Mouse (Mus musculus): ENCODE measurements around the gene Hist1h4d. TPM values are rescaled to one million over a fixed set of nuclear protein-coding genes. Genes with fewer than 3 reads are reported as not detected.
"Not testable (repeated sequence)": the region's sequence is repeated elsewhere in the genome, so short reads cannot be mapped to it uniquely, and the experiment has no call there.

Gene Hist1h4d
- 10 to 100 TPM; 35.7 to 38.0 TPM for total RNA-seq (2021)
- long read RNA-seq, experiment 1 = 0 reads
- long read RNA-seq, experiment 2, partial matches to known transcripts = 0 of 1 reads
- long read RNA-seq, experiment 2, other reads (novel, unspliced or antisense) = 0 of 1 reads

DNA sequence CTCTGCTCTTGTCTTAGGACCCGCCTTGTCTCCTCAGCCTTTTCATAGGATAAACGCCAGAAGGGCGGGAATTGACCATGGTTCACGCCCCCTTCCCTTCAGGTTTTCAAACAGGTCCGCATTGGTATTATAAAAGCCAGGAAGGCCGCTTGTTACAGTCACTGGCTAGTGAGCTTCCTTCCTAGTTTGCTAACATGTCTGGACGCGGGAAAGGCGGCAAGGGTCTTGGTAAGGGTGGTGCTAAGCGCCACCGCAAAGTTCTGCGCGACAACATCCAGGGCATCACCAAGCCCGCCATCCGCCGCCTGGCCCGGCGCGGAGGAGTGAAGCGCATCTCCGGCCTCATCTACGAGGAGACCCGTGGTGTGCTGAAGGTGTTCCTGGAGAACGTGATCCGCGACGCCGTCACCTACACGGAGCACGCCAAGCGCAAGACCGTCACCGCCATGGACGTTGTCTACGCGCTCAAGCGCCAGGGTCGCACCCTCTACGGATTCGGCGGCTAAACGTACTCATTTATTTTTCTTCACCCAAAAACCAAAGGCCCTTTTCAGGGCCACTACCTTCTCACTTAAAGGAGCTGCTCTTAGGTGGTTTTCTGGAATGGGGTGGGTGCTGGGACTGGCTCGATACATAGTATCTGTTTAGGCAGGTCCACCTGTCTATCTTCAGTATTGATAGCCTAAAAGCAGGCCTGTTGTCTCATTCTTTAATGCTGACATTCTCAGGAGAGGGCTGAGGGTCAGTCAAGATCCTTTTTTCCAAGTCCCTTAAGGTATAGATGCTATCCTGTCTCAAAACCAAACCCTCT is at the start of gene Hist1h4d:
Hist1h4d (plus strand) TSS at position 191 of the 811 bp plus-strand sequence.
- DNase-seq = peak; percentile 92

DNA sequence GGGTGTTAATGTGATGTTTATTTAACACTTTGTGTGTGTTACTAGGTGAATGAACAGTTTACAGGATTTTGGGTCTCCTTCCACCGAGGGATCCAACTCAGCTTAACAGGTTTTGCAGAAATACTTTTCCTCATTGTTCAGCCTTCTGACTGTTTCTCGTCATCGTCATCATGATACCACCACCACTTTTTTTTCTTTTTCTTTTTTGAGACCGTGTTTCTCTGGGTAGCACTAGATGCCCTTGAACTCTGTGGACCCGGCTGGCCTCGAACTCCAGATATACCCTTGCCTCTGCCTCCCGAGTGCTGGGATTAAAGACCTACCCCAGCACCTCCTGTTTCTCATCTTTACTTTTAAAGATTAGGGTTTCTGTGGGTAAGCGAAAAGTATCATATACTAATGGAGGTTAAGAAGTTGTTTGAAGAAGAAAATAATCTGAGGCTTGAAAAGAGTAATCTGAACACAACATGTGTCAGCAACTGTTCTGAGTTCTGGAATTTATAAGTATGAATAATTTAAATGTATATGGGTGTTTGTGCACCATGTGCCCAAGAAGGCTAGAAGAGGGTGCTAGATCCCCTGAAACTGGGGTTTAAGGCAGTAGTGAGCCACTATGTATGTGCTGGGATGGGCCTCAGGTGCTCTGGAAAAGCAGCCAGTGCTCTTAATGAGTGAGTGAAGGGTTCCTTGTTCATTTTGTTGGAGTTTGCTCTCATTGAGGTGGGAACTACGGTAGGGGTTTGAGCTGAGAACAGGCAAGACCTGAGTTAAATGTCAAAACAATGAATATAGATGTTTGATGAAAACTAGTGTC is 48.9 kb upstream of the Hist1h4d start:
- DNase-seq = no peak

GRCm38 (mm10) chr13:23533560-23534367 is 47.6 kb upstream of the Hist1h4d start, which contains the start of gene Hist1h2af:
TSS of gene Hist1h2af (plus strand) at chr13:23533906.
- peak; percentile 43 for DNase-seq

DNA sequence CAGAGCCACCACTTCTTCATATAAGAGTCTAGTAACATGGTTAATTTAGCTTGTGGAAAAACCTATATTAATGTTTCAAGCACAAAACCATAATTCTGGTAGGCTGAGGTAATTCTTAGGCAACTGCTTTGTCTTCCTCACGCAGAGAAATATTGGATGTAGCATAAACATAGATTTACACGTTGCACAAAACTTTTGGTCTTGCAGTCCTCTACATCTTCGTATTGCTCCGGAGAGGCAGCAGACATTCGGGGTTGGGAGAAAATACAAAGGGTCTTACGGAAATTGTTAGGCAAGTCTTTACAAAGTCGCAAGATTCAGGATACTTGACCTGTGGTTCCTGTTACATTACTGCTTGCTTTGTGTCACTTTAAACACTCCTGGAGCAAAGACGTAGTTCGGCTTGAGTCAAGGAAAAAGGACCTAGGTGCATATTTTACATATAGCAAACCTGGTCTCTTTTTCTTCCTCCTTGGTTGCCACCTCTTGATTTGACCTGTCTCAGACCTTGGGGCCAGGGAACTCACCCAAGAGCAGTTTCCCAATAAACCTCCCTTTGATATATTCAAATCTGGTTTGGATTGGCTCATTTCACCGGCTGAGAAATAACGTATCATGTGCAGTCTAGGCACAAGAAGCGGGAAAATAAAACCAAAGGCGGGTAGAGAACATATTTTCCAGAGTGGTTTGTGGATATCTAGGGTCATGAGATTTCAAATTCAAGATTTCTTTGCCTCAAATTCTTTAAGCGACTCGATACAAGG is 46.8 kb upstream of the Hist1h4d start:
- DNase-seq = no peak

GRCm38 (mm10) chr13:23535137-23536075 is 46.0 kb upstream of the Hist1h4d start, which contains the start of gene Hist1h3g:
TSS of gene Hist1h3g (plus strand) at chr13:23535422.
- peak; percentile 74 for DNase-seq

DNA sequence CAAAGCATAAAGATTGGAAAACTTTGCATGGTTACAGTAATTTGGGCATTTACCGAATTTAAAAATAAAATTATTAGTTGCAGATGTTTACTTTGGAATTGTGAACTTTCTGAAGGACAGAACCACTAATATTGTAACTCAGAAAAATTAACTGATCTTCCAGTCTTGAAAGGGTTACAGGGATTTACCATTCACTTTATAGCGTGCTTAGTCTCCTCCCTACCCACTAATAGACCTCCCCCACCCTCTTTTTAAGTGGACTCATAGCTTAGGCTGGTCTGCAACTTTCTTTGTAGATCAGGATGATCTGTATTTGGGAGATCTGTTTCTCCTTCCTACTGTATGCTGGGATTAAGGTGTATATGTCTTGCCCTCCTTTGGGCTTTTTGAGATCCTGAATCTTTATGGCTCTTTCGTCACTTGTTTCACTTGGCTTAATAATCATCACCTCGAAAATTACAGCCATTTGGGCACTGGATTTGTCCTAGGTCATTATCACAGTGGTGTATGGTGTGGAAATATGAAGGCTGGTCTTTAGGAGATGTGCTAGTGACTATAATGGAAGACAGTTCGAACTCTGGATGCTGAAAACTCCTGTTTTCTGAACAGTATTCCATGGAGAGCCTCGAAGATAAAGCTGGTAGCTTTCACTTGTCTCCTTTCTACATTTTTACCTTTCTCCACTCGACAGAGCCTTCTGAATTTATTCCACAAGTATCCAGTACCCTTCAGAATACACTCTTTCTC is 45.1 kb upstream of the Hist1h4d start:
- DNase-seq = no peak

- DNase-seq = no peak
Measured at GRCm38 (mm10) chr13:23537006-23537710, 44.2 kb upstream of the Hist1h4d start.

DNA sequence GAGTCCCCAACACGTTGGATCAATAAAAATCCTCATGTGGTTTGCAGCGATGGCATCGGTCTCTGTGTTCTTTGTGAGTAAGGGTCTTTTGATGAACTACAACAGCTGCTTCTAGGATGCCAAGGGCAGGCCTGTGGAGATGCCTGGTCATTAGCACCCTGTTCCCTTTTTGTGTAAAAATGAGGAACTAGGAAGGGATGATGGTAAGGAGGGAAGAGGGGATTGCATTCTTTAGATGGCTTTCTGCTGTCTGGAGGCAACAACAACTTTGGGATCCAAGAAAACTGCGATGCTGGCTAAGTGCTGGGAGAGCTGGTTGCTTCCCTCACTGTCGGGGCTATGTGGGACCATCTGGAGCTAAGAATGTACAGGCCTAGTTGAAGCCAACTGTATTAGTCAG is 43.1 kb upstream of the Hist1h4d start:
- DNase-seq = no peak

DNA sequence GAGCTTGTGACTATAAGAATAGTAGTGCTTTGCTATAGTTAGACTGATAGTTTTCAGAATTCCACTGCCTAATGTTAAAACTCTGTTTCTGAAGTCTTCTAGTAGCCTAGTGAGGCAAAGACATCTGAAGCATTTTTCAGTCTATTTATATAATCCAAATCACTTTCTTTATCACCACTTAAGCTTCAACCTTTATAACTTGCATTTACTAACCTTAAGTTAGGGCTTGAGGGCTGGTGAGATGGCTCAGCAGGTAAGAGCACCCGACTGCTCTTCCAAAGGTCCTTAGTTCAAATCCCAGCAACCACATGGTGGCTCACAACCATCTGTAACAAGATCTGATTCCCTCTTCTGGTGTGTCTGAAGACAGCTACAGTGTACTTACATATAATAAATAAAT is 41.6 kb upstream of the Hist1h4d start:
- not testable (repeated sequence) for DNase-seq

DNA sequence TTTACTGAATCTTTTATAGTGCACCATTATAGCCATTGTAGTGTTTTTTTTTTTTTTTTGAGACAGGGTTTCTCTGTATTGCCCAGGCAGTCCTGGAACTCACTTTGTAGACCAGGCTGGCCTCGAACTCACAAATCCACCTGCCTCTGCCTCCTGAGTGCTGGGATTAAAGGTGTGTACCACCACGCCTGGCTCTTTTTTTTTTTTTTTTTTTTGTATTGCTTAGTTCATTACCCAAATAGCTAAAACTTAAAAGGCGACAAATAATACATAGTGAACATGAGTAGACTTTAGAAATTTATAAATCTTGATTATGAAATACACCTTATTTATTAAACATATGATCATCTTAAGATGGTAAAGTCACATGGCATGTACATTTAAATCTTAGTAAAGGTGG is 39.9 kb upstream of the Hist1h4d start:
- no peak for DNase-seq

DNA sequence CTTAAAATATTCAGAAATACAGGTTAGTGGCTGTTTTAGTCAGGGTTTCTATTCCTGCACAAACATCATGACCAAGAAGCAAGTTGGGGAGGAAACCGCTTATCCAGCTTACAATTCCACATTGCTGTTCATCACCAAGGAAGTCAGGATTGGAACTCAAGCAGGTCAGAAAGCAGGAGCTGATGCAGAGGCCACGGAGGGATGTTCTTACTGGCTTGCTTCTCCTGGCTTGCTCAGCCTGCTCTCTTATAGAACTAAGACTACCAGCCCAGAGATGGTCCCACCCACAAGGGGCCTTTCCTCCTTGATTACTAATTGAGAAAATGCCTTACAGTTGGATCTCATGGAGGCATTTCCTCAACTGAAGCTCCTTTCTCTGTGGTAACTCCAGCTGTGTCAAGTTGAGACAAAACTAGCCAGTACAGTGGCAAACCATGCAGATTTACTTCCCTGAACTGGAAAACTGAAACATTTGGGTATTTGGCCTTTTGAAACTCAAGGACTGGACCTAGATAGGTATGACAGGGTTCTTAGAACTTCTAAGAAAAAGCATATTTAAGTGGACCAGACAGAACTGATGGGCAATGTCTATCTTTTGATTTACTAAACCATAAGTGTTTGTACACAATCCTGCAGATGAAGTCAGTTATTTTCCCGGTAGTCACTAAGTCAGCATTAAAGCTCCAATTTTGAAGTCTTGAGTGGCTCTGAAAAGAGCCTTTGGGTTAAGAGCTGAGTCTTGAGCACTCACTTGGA is 39.0 kb upstream of the Hist1h4d start:
- DNase-seq = not testable (repeated sequence)

DNA sequence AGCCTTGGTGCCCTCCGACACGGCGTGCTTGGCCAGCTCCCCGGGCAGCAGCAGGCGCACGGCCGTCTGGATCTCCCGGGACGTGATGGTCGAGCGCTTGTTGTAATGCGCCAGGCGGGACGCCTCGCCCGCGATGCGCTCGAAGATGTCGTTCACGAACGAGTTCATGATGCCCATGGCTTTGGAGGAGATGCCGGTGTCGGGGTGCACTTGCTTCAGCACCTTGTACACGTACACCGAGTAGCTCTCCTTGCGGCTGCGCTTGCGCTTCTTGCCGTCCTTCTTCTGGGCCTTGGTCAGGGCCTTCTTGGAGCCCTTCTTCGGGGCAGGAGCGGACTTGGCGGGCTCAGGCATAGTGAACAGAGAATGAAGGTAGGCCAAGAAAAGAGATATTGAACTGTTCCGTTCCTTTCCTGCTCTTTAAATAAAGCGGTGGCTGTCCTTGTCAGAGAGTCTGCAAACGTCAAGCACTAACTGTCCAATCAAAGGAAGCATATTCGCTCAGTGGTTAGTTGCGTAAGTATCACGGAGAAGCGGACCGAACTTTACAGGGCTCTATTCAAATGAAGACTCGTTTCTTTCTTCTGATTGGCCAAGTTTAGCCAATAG is 38.3 kb upstream of the Hist1h4d start, which contains the start of gene Hist1h2bh:
Hist1h2bh (minus strand) TSS at position 394 of the 609 bp plus-strand sequence.
- peak; percentile 61 for DNase-seq

DNA sequence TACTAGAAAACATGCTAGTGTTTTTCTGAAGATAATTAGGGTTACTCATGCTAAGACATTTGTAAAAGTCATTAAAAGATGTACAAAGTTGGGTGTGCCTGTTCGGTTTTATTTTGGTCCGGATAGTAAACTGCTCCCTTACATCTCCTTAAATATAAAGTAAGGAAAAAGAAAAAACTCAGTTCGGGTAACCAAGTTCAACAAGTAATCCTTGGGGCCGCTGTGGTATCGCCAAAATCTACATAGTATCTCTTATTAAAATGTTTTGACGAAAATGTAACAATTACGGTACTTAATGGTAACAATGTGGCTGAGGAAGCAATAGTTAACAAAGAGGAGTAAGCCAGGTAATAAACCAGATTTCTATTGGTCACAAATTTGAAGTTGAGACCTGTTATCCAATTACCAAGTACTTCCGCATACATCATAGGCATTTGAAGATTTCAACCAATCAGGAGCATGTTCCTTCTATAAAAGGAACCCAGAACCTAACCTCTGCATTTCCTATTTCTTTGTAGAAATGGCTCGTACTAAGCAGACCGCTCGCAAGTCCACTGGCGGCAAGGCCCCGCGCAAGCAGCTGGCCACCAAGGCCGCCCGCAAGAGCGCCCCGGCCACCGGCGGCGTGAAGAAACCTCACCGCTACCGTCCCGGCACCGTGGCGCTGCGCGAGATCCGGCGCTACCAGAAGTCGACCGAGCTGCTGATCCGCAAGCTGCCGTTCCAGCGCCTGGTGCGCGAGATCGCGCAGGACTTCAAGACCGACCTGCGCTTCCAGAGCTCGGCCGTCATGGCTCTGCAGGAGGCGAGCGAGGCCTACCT is 37.2 kb upstream of the Hist1h4d start, which contains the start of gene Hist1h3f:
Hist1h3f (plus strand) TSS at position 88 of the 822 bp plus-strand sequence.
- peak; percentile 62 for DNase-seq

DNA sequence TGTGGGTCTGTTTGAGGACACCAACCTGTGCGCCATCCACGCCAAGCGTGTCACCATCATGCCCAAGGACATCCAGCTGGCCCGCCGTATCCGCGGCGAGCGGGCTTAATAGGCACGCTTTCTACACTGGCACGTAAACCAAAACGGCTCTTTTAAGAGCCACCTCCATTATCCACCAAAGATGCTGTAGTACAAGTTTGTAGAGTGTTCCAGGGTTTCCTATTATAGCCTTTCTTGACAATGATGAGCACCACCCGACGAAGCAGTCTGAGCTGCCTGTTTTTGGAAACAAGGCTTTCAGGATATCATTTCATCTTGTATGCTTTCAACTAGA is 36.6 kb upstream of the Hist1h4d start:
- DNase-seq = not testable (repeated sequence)

DNA sequence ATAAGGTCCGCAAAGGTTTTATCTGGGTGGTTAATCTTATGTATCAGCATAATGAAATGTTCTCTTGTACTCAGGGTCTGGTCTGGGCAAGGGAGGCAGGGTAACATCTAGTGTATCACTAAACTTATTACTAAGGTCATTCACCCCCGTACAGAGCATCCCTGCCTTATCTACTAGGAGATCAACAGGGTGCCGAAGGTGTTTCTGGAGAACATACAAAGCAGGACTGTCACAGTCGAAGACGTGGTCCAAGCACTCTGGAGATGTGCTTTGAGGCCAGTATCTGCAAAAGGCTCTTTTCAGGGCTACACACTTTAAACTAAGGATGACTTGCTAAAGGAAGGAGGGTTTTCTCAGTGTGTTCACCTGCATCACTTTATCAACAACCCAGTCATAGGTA is 34.7 kb upstream of the Hist1h4d start:
- no peak for DNase-seq

- no peak for DNase-seq
Measured at GRCm38 (mm10) chr13:23550761-23551145, 30.6 kb upstream of the Hist1h4d start.
